Mouse (Mus musculus) retina, postnatal 1 day (tissue): Measurements from ENCODE around the gene Akap10.
"Not testable (repeated sequence)": the region's sequence is repeated elsewhere in the genome, so short reads cannot be mapped to it uniquely, and the experiment has no call there.

ENCODE experiments used
- DNase-seq: peaks from one replicate; pipeline ENCODE4 v3.0.0-alpha.2; 2012

Akap10 gene

GRCm38 (mm10) chr11:61930098-61930517, at the start of gene Akap10:
Akap10 (minus strand) TSS chr11:61930252.
- peak; percentile 98 for DNase-seq

- no peak for DNase-seq
These were observed 45.7 kb upstream of the Akap10 start for GRCm38 (mm10) chr11:61975783-61976182.

- DNase-seq: no peak
These were observed 44.2 kb upstream of the Akap10 start for GRCm38 (mm10) chr11:61974106-61974707.

GRCm38 (mm10) chr11:61971441-61972221, 41.6 kb upstream of the Akap10 start:
- DNase-seq: no peak

- no peak for DNase-seq
These were observed 40.8 kb upstream of the Akap10 start for GRCm38 (mm10) chr11:61970901-61971300.

GRCm38 (mm10) chr11:61968875-61969274, 38.8 kb upstream of the Akap10 start:
- DNase-seq: no peak

GRCm38 (mm10) chr11:61967034-61967433, 37.0 kb upstream of the Akap10 start:
- no peak for DNase-seq

- no peak for DNase-seq
These were observed 34.6 kb upstream of the Akap10 start for GRCm38 (mm10) chr11:61964611-61965010.

GRCm38 (mm10) chr11:61963193-61963592, 33.1 kb upstream of the Akap10 start:
- DNase-seq: no peak

GRCm38 (mm10) chr11:61962684-61963083, 32.6 kb upstream of the Akap10 start:
- no peak for DNase-seq

- DNase-seq: no peak
These were observed 30.0 kb upstream of the Akap10 start for GRCm38 (mm10) chr11:61960096-61960495.

- not testable (repeated sequence) for DNase-seq
These were observed 28.7 kb upstream of the Akap10 start for GRCm38 (mm10) chr11:61958706-61959105.

- DNase-seq: peak; percentile 65
These were observed 27.3 kb upstream of the Akap10 start for GRCm38 (mm10) chr11:61957296-61957813.

- DNase-seq: peak; percentile 91
These were observed 26.7 kb upstream of the Akap10 start, which contains the start of gene Specc1 for GRCm38 (mm10) chr11:61956572-61957295. Specc1 (plus strand) TSS chr11:61956763.

GRCm38 (mm10) chr11:61955951-61956350, 25.9 kb upstream of the Akap10 start:
- DNase-seq: no peak

- no peak for DNase-seq
These were observed 25.1 kb upstream of the Akap10 start for GRCm38 (mm10) chr11:61955136-61955535.

- DNase-seq: peak; percentile 83
These were observed 20.6 kb upstream of the Akap10 start for GRCm38 (mm10) chr11:61950632-61951031.

GRCm38 (mm10) chr11:61949315-61949714, 19.3 kb upstream of the Akap10 start:
- peak; percentile 86 for DNase-seq

GRCm38 (mm10) chr11:61946608-61947007, 16.6 kb upstream of the Akap10 start:
- no peak for DNase-seq

- DNase-seq: no peak
These were observed 14.4 kb upstream of the Akap10 start for GRCm38 (mm10) chr11:61944417-61944816.

- no peak for DNase-seq
These were observed 12.9 kb upstream of the Akap10 start for GRCm38 (mm10) chr11:61942903-61943302.

GRCm38 (mm10) chr11:61937761-61938160, 7.7 kb upstream of the Akap10 start:
- DNase-seq: no peak
